Mouse (Mus musculus): Measurements from ENCODE around the gene Tapbp.
"Not testable (repeated sequence)": the region's sequence is repeated elsewhere in the genome, so short reads cannot be mapped to it uniquely, and the experiment has no call there.

- not testable (repeated sequence) for TF ChIP-seq MAX (IDR thresholded peaks at IDR 0.05; ENCODE audit: low read depth); POLR2A (IDR thresholded peaks at IDR 0.05; ENCODE audit: insufficient read length, low read depth); TCF3 (IDR thresholded peaks at IDR 0.05; ENCODE audit: insufficient read length, low read depth); POLR2AphosphoS2 (IDR thresholded peaks at IDR 0.05; ENCODE audit: insufficient read length, low read depth); E2F4 (IDR thresholded peaks at IDR 0.05; ENCODE audit: insufficient read depth); MYOD1 (IDR thresholded peaks at IDR 0.05; ENCODE audit: control insufficient read depth in 1 of 3, insufficient read length in 2 of 3, low read depth in 2 of 3); TCF12 (IDR thresholded peaks at IDR 0.05; ENCODE audit: insufficient read depth, poor library complexity, severe bottlenecking); USF1 (IDR thresholded peaks at IDR 0.05; ENCODE audit: low read depth); MYOG (IDR thresholded peaks at IDR 0.05; ENCODE audit: control insufficient read depth in 1 of 3, insufficient read depth in 1 of 3, insufficient read length in 2 of 3, low read depth in 2 of 3); CEBPB (IDR thresholded peaks at IDR 0.05; ENCODE audit: insufficient read depth, poor library complexity, severe bottlenecking); SRF (IDR thresholded peaks at IDR 0.05; ENCODE audit: control insufficient read depth, insufficient read length, low read depth); REST (IDR thresholded peaks at IDR 0.05; ENCODE audit: insufficient read depth, insufficient read length)
Observed at GRCm38 (mm10) chr17:33893011-33893410, 22.7 kb upstream of the Tapbp start.
